Mouse (Mus musculus) bone marrow macrophage, adult 2 months (primary cell): ENCODE results near the gene Cwh43.

Experiments used
- CTCF ChIP-seq: IDR thresholded peaks from 2 replicates; pipeline ENCODE4 v1.5.1; 2012; ENCODE audit warnings: low read depth, mild to moderate bottlenecking, low read length, moderate library complexity
- POLR2A ChIP-seq: IDR thresholded peaks from 2 replicates; pipeline ENCODE4 v1.6.1; 2012; ENCODE audit warnings: mild to moderate bottlenecking, low read depth, low read length, borderline replicate concordance

DNA sequence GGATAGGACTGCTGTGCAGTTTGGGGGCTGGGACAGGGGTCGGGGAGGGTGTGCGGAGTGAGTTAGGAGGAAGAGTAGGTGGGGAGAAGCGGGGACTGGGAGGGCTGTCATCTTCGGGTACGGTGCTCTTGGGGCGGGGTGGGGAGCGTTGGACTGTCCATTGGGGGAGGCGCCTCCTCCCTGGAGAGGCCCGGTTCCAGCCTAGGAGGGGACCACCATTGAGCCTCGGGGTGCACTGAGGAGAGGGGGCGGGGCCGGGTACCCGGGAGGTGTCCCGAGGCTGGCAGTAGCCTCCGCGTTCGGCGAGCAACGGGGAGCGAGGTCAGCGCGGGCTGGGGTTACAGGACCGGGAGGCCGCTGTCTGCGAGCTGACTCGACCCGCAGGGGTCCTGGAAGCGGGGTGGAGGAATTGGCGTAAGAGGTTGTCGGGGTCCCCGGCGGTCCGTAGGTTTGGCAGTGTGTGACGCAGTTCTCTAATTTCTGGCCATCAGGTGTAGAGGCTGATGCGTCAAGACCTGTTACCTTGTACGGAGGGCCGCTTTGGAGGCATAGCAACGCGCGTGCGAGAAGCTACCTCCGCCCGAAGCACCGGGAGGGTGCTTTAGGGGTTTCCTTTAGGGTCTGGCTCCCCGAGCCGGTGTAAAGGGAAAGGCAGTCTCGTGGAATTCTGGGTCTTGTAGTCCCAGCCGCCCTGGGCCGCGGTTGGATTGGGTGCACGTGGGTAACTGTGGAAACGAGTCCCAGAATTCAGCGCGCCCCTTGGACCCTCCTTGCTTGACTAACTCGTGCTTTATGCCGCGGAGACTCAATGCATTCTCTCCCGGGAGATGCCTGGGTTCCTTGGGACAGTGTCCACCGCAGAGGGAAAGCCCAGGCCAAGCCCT lies 86.2 kb downstream of the Cwh43 start:
- TF ChIP-seq POLR2A (no peak), CTCF (no peak)
